Mouse (Mus musculus): ENCODE measurements around the gene Dst.

- TF ChIP-seq EP300 (IDR thresholded peaks at IDR 0.05; ENCODE audit: insufficient read depth, low read depth, low read length) = no peak
- no peak for TF ChIP-seq POLR2A (IDR thresholded peaks at IDR 0.05; ENCODE audit: insufficient read depth, low read depth, low read length)
These were observed 214.2 kb downstream of the Dst start for GRCm38 (mm10) chr1:34122198-34122597.
